Mouse (Mus musculus) stomach, postnatal 0 days (tissue): Measurements from ENCODE around the gene Chmp4b. TPM values are rescaled to one million over a fixed set of nuclear protein-coding genes. Genes with fewer than 3 reads are reported as not detected.

Source experiments
- ATAC-seq: fragments of 200-750 bp; cut with Nextera tagmentation; 2 replicates; pipeline ENCODE4 v1.8.0; 2017; ENCODE audit not compliant: low FRiP score, low TSS enrichment
- DNase-seq: peaks from one replicate; pipeline ENCODE4 v3.0.0-alpha.2; 2016; ENCODE audit warnings: low spot score
- H3K27ac ChIP-seq: fragments of 300-500 bp; sonication (generic); replicated peaks from 2 replicates; pipeline ENCODE4 v1.5.1; 2014; ENCODE audit warnings: mild to moderate bottlenecking, control low read depth
- H3K27me3 ChIP-seq: fragments of 300-500 bp; sonication (generic); 2 replicates; pipeline ENCODE4 v1.6.1; 2014; ENCODE audit warnings: low read length; ENCODE audit not compliant: control insufficient read depth, insufficient read depth
- H3K36me3 ChIP-seq: fragments of 300-500 bp; sonication (generic); 2 replicates; pipeline ENCODE4 v1.6.1; 2014; ENCODE audit warnings: low read length, mixed read lengths; ENCODE audit not compliant: control insufficient read depth, insufficient read depth
- H3K4me1 ChIP-seq: fragments of 300-500 bp; sonication (generic); replicated peaks from 2 replicates; pipeline ENCODE4 v1.6.1; 2014; ENCODE audit warnings: antibody characterized with exemption; ENCODE audit not compliant: control insufficient read depth, insufficient read depth
- H3K4me2 ChIP-seq: fragments of 300-500 bp; sonication (generic); replicated peaks from 2 replicates; pipeline ENCODE4 v1.6.1; 2014; ENCODE audit warnings: low read depth, mild to moderate bottlenecking, control low read depth, moderate library complexity
- H3K4me3 ChIP-seq: fragments of 300-500 bp; sonication (generic); 2 replicates; pipeline ENCODE4 v1.5.1; 2014; ENCODE audit warnings: low read depth, low read length, control low read depth
- H3K9ac ChIP-seq: fragments of 300-500 bp; sonication (generic); 2 replicates; pipeline ENCODE4 v1.6.1; 2014; ENCODE audit warnings: mild to moderate bottlenecking, low read length, control low read depth, mixed read lengths
- H3K9me3 ChIP-seq: fragments of 300-500 bp; sonication (generic); 2 replicates; pipeline ENCODE4 v1.6.1; 2016; ENCODE audit warnings: low read length; ENCODE audit not compliant: control insufficient read depth
- CTCF ChIP-seq: IDR thresholded peaks from 2 replicates; pipeline ENCODE4 v1.5.1; 2016; ENCODE audit warnings: antibody characterized with exemption, low read depth, mild to moderate bottlenecking, moderate library complexity
- EP300 ChIP-seq: optimal IDR thresholded peaks from 2 replicates; pipeline ENCODE3; 2016; ENCODE audit warnings: antibody characterized with exemption
- WGBS: fragments of 180-500 bp; shearing (Covaris S2); extraction: QIAGEN DNeasy Blood & Tissue Kit; methylation state at CpG from one replicate; pipeline ENCODE4 v1.1.7; 2014; 5-methylcytosine and 5-hydroxymethylcytosine counted together
- polyA plus RNA-seq: library from polyadenylated mRNA; unstranded; fragments of >200 nt; fragmentation: Nextera tagmentation; extraction: Ambion mirVana; gene quantifications from 2 replicates; pipeline ENCODE4 v1.2.1, GENCODE M21; 2015

Gene Chmp4b
- polyA plus RNA-seq, 1 experiment from 2014 or later: 42.7 TPM

DNA sequence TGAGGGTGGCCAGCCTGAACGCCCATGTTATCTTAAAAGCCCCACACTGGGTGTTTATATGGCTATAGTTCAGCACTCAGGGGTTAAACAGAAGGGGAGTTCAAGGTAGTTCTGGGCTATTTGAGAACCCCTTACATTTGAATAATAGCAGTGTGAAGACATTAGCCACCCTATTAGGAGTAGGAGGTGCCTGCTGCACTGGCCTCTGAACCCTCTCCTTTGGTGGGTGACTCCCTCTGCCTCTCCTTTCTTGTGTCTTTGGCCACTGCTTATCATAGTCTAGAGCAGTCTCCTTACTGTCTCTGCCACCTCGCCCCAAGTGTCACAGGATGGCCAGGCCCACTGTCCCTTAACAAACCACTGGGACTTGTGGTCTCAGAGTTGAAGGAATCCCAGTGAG, 28.8 kb downstream of the Chmp4b start:
- ATAC-seq: no peak

DNA sequence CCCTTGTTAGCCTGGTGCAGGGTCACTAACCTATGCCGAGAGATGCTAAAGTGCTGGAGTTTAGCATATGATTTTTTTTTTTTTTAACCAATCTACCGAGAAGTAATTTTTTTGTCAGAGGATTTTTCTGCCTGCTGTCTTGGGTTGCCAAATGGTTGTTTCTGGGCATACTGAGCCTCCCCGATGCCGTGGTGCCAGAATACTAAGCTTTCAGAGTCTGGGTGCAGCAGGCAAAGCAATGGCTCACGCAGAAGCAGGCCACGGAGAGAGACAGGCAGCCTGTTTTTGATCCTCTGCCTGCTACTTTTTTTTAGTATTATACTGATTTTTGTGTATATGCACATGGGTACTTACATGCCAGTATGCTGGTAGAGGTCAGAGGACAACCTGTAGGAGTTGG, 29.4 kb downstream of the Chmp4b start:
- DNase-seq (no peak), ATAC-seq (no peak)
- no peak overlapping the region for H3K4me2 ChIP-seq
- no peak for TF ChIP-seq EP300
- no peak overlapping the region for H3K27ac ChIP-seq
- no peak overlapping the region for H3K9ac ChIP-seq
- peaks cover 3% of the 10 kb centered on the region for H3K4me1 ChIP-seq
- no peaks in the 10 kb centered on the region for H3K36me3 ChIP-seq
- no peaks in the 10 kb centered on the region for H3K9me3 ChIP-seq
- no peak overlapping the region for H3K4me3 ChIP-seq
- H3K27me3 ChIP-seq: no peaks in the 10 kb centered on the region
- 87% methylated on average over 6 of the region's 6 CpGs for WGBS

More for the DNA sequence above, 28.8 kb downstream of the Chmp4b start:
- H3K27ac ChIP-seq: no peak overlapping the region
- 61% methylated on average over 2 of the region's 2 CpGs for WGBS
- no peak for DNase-seq
- H3K4me1 ChIP-seq: peaks cover 3% of the 10 kb centered on the region; the same call in 1 of the 2 replicates
- H3K9ac ChIP-seq: no peak overlapping the region
- H3K9me3 ChIP-seq: no peaks in the 10 kb centered on the region
- no peaks in the 10 kb centered on the region for H3K36me3 ChIP-seq
- TF ChIP-seq EP300 (no peak), CTCF (no peak)
- H3K4me3 ChIP-seq: no peak overlapping the region
- no peak overlapping the region for H3K4me2 ChIP-seq
- no peaks in the 10 kb centered on the region for H3K27me3 ChIP-seq

DNA sequence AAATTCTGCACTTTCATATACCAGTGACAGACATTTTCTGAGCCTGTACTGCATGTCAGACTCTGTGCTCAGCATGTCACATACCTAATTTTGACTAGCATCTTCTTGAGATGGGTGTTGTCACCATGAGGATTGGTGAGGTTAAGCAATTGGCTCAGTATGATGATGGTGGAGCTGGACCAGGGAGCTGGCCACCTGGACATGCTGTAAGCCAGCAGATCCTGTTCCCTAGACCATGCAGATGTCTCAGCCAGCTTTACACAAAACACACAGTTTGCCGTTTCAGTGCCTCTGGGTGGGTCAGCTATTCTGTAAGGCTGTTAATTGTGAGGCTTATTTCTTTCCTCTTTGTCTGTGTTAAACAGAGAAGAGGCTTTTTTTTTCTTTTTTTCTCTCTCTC, 31.2 kb downstream of the Chmp4b start:
- Histone ChIP-seq H3K9me3 (no peaks in the 10 kb centered on the region), H3K27ac (no peak overlapping the region), H3K4me1 (no peaks in the 10 kb centered on the region; the same call in 1 of the 2 replicates), H3K36me3 (no peaks in the 10 kb centered on the region), H3K9ac (no peak overlapping the region), H3K27me3 (no peaks in the 10 kb centered on the region), H3K4me2 (no peak overlapping the region), H3K4me3 (no peak overlapping the region)
- no peak for ATAC-seq
- WGBS: 12% methylated on average over 1 of the region's 1 CpGs
- no peak for DNase-seq
- TF ChIP-seq EP300 (no peak), CTCF (no peak)

DNA sequence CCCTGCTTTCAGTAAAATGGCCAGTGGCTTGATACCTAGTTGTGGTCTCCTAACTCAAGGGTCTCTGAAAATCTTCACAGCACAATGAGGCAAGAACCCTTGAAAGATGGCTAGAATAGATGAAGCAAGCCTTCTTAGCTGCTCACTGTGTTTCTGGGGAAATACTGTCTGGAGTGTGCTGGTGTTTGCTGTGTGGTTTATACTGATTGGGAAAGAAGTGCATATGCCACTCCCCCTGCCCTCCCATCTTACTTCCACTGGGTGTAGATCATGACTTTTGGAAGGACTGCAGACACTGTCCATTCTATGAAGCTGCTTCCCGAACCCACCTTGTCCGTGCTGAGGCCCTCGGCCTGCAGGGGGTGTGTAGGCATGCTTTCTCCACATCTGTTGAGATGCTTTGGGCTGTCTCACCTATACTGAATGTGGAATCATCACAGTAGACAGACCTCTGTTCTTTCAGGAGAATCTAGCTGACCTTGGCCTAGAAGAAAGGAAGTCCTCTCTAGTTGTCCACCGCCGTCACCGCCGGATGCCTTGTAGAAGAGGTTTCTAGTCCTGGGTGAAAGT, 33.5 kb downstream of the Chmp4b start:
- DNase-seq: no peak
- no peaks in the 10 kb centered on the region; the same call in 1 of the 2 replicates for H3K4me1 ChIP-seq
- 0 out of 2 replicates have a peak, but pooled peaks cover 2% of the 10 kb centered on the region for H3K36me3 ChIP-seq
- ATAC-seq: no peak
- H3K27ac ChIP-seq: no peak overlapping the region
- no peak overlapping the region for H3K4me3 ChIP-seq
- WGBS: 91% methylated on average over 7 of the region's 7 CpGs
- H3K9ac ChIP-seq: no peak overlapping the region
- H3K9me3 ChIP-seq: no peaks in the 10 kb centered on the region
- no peak overlapping the region for H3K4me2 ChIP-seq
- TF ChIP-seq EP300 (no peak), CTCF (no peak)
- H3K27me3 ChIP-seq: no peaks in the 10 kb centered on the region

DNA sequence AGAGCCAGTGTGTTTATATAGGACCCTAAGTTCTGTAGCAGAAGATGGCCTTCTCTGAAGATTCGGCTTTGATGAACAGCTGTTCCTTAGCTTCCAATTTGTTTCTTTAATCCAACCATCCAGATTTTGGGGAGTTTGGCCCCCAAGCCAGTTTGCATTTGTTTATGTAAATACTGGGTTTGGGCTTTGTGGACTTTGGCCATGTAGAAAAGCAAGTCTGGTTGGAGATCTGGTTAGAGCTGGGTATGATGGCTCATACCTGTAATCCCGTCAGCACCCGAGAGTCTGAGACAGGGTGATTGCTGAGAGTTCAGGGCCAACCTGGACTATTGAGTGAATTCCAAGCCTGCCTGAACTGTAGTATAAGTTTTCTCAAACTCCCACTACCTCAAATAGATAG, 34.3 kb downstream of the Chmp4b start:
- TF ChIP-seq EP300 (no peak), CTCF (no peak)
- 67% methylated on average over 3 of the region's 3 CpGs for WGBS
- ATAC-seq: no peak

DNA sequence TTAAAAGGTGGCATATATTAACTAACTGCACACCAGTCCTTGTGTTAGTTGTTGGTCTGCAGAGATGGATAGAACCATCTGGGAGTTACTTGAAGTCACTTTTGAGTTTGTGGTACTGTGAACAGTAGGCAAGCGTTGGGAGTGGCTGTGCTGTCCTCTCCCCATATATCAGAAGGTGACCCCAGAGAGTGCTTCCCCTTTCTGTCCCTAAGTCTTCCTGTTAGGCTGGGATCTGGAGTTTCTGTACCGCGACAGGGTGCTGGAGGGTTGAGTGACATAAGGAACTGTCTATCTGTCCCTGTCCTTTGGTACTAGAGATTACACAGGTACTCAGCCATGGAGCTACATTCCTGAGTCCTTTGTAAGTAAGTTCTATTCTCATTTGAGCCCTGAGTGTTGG, 35.3 kb downstream of the Chmp4b start:
- no peak overlapping the region for H3K4me3 ChIP-seq
- no peaks in the 10 kb centered on the region for H3K9me3 ChIP-seq
- TF ChIP-seq EP300: no peak
- TF ChIP-seq CTCF: no peak
- WGBS: 84% methylated on average over 3 of the region's 3 CpGs
- no peak overlapping the region for H3K27ac ChIP-seq
- ATAC-seq (no peak), DNase-seq (no peak)
- H3K27me3 ChIP-seq: no peaks in the 10 kb centered on the region
- H3K4me2 ChIP-seq: no peak overlapping the region
- H3K4me1 ChIP-seq: no peaks in the 10 kb centered on the region; the same call in 1 of the 2 replicates
- no peak overlapping the region for H3K9ac ChIP-seq
- peaks cover 2% of the 10 kb centered on the region; the same call in 1 of the 2 replicates for H3K36me3 ChIP-seq

More for the DNA sequence above, 34.3 kb downstream of the Chmp4b start:
- H3K9ac ChIP-seq: no peak overlapping the region
- no peak for DNase-seq
- 0 out of 2 replicates have a peak, but pooled peaks cover 2% of the 10 kb centered on the region for H3K36me3 ChIP-seq
- no peak overlapping the region for H3K27ac ChIP-seq
- H3K9me3 ChIP-seq: no peaks in the 10 kb centered on the region
- no peaks in the 10 kb centered on the region for H3K27me3 ChIP-seq
- no peaks in the 10 kb centered on the region; the same call in 1 of the 2 replicates for H3K4me1 ChIP-seq
- no peak overlapping the region for H3K4me2 ChIP-seq
- H3K4me3 ChIP-seq: no peak overlapping the region
